Mouse (Mus musculus) left cerebral cortex, postnatal 4 days (tissue): ENCODE measurements around the gene 4930447C04Rik. TPM values are rescaled to one million over a fixed set of nuclear protein-coding genes. Genes with fewer than 3 reads are reported as not detected.

Source experiments
- DNase-seq: peaks from one replicate; pipeline ENCODE4 v3.0.0-alpha.2; 2022
- intact Hi-C: fragments of 180-260 bp; cut with DNase I; formaldehyde crosslinking; loops from one replicate; pipeline ENCODE4 v1.15.1; 2025
- total RNA-seq, 2 experiments: library from RNA; stranded (reverse); gene quantifications; 2 replicates each; pipeline ENCODE4 v1.2.3; 2021

Gene 4930447C04Rik
- 1 to 10 TPM; 5.8 to 7.8 TPM for total RNA-seq

DNA sequence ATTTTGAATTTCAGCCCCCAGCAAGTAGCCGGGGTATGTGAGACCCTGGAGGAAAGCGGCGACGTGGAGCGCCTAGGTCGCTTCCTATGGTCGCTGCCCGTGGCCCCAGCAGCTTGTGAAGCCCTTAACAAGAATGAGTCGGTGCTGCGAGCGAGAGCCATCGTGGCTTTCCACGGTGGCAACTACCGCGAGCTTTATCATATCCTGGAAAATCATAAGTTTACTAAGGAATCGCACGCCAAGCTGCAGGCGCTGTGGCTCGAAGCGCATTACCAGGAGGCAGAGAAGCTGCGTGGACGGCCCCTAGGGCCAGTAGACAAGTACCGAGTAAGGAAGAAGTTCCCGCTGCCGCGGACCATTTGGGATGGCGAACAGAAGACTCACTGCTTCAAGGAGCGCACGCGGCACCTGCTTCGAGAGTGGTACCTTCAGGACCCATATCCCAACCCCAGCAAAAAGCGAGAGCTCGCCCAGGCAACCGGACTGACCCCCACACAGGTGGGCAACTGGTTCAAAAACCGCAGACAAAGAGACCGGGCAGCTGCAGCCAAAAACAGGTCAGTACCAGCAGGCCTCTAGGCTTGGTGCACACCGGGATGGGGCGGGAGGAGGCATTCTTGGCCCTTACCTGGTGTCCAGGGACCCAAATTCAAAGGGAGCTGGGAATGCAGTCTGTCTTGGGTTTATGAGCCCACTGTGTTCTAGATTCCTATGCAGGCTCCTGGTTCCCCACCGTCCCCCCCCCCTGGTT, at the start of gene 4930447C04Rik:
Gene 4930447C04Rik (minus strand): TSS at position 704 of the 751 bp plus-strand sequence.
- DNase-seq, result no peak
- intact Hi-C loops, result no loop called here

DNA sequence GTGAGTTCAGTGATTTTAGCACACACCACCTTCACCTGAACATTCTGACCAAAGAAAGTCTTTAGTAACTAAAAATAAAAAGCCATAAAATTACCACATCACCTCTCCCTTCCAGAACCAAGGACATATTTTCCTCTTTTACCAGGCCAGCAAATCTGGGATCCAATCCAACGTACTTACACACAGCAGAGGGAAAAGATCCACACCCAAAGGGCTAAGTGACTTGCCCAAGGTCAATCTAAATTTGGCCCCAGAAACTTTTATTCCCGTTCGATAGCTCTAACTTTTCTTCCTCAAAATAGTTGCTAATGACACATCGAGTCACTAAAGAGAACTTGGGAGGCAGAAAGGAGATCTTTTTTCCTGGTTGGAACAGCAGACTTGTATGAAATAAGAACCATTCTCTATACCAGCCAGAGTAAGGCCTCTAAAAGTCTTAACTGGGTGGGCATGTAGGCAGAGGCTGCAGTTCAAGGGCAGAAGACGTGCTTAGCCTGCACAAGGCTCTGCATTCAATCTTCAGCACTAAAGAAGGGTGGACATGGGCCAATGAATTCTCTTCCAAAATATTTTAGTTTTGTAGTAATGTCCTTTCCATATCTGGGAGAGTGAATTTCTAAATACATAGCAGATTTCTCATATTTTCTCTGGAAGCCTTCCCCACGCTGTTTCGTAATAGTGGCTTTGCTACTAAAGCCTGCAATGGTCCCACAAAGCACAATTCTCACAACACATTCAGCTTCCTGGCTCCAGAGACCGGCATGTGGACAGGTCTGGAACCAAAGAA, 42.7 kb upstream of the 4930447C04Rik start:
- no peak for DNase-seq
- intact Hi-C loops, result no loop called here

- intact Hi-C loops, result no loop called here
- DNase-seq, result no peak
Observed at GRCm38 (mm10) chr12:72982616-72983015, 42.0 kb upstream of the 4930447C04Rik start.

GRCm38 (mm10) chr12:72979236-72979635, 38.7 kb upstream of the 4930447C04Rik start:
- intact Hi-C loops, result no loop called here
- no peak for DNase-seq

GRCm38 (mm10) chr12:72977851-72978250, 37.3 kb upstream of the 4930447C04Rik start:
- intact Hi-C loops, result loop anchor here (2.0 kb wide), 1 partner anchor 131 kb away; no protein-coding TSS in a partner anchor
- no peak for DNase-seq

GRCm38 (mm10) chr12:72976718-72977117, 36.1 kb upstream of the 4930447C04Rik start:
- intact Hi-C loops, result loop anchor here (2.0 kb wide), 1 partner anchor 130 kb away; no protein-coding TSS in a partner anchor
- peak; percentile 75 for DNase-seq

GRCm38 (mm10) chr12:72976172-72976571, 35.6 kb upstream of the 4930447C04Rik start:
- intact Hi-C loops, result loop anchor here (2.0 kb wide), 1 partner anchor 129 kb away; no protein-coding TSS in a partner anchor
- no peak for DNase-seq

DNA sequence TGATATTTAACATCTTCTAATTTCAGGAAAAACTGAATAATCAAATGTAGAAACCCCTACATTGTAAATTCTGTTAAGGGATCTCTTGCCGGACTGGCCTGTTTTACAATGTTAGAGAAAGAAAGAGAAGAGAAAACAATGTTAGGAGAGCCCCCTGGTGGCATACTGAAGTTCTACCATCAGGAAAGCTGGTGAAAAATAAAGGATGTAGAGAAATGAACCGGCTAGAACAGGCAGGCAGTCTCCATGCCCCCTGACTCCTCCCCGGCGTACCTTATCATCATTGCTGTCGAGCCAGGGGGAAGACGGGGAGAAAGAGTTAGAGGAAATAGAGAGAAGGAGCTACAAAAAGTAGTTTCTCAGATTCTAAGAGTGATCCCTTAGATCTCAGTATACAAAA, 32.6 kb upstream of the 4930447C04Rik start:
- intact Hi-C loops, result no loop called here

DNA sequence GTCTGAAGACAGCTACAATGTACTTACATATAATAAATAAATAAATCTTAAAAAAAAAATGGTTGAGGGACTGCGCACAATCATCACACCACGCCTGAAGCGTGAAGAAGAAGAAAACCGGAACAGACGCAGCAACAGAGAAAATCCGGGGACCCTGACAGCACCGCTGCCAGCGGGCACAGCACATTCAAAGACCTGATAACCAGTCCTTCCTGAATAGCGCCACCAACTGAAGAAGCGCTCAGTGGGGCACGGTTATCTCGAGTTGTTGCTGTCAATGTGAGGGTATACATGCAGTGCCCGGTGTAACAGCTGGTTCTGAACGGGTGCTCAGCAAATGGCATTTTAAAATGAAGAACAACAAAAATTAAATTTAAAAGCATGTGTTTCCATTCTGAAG, 30.0 kb upstream of the 4930447C04Rik start:
- DNase-seq, result no peak
- intact Hi-C loops, result no loop called here

More for the DNA sequence above, 32.6 kb upstream of the 4930447C04Rik start:
- peak; percentile 52 for DNase-seq

- no peak for DNase-seq
- intact Hi-C loops, result no loop called here
Observed at GRCm38 (mm10) chr12:72967541-72967940, 27.0 kb upstream of the 4930447C04Rik start.

- DNase-seq, result no peak
- intact Hi-C loops, result no loop called here
Observed at GRCm38 (mm10) chr12:72962761-72963160, 22.2 kb upstream of the 4930447C04Rik start.

GRCm38 (mm10) chr12:72958446-72958845, 17.9 kb upstream of the 4930447C04Rik start:
- DNase-seq, result peak; percentile 47

GRCm38 (mm10) chr12:72957829-72958424, 17.4 kb upstream of the 4930447C04Rik start:
- intact Hi-C loops, result no loop called here
- DNase-seq, result no peak

More at GRCm38 (mm10) chr12:72958446-72958845, 17.9 kb upstream of the 4930447C04Rik start:
- intact Hi-C loops, result no loop called here

DNA sequence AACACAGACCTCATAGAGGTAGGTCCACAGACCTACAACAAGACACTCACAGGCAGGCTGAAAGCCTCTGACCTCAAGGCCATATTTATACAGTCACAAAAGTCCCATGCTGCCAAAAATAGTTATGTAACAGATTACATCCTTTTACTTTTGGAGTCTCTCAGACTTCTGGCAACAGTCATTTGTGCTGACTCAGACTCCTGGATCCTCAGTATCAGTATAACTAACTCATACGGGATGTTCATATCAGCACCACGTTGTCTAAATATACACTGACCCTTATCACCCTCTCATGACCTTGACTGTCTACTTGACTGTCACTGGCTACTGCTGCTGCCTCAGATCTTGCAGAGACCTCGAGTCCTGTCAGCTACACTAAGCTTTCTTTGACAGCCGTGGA, 14.3 kb upstream of the 4930447C04Rik start:
- intact Hi-C loops, result no loop called here

DNA sequence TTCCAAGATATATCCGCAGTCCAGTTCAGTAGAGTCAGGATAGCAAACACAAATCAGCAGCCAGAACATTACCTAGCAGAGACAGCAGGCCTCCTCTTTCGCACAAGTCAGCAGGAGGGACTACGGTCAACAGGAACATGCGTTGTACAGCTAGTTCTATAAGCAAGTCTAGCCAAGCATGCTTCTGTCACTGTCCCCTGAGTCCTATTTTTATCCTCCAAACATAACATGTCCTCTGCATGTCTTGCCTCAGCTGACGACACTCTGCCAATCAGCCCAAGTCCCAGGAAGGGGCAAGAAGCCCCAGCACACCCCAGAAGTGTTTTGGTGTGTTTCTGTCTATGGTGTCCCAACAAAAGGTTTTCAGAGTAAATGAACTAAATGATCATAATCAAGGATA, 13.3 kb upstream of the 4930447C04Rik start:
- no peak for DNase-seq
- intact Hi-C loops, result no loop called here

More for the DNA sequence above, 14.3 kb upstream of the 4930447C04Rik start:
- no peak for DNase-seq

DNA sequence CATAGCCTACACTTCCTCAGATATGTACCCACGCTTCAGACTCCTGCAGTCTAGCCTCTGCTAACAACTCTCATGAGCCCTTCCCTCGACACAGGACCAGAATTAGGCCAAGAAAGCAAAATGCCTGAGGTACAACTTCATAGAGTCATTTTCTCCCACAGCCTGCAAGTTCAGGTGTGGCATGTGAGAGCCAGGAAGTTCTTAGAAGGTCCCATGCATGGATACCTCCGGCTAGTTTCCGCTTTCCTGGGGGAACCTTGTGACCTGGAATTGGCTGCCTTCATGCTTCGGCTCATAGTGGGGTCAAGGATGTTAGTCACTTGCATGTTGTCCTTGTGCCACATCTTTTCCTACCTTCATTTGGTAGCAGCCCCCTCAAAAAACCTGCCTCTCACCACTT, 12.5 kb upstream of the 4930447C04Rik start:
- no peak for DNase-seq
- intact Hi-C loops, result no loop called here

- intact Hi-C loops, result loop anchor here (5.0 kb wide), 1 partner anchor 95 kb away; no protein-coding TSS in a partner anchor
- DNase-seq, result no peak
Observed at GRCm38 (mm10) chr12:72947335-72947734, 6.8 kb upstream of the 4930447C04Rik start.

GRCm38 (mm10) chr12:72946805-72947204, 6.2 kb upstream of the 4930447C04Rik start:
- DNase-seq, result no peak
- intact Hi-C loops, result loop anchor here (5.0 kb wide), 1 partner anchor 95 kb away; no protein-coding TSS in a partner anchor

- DNase-seq, result no peak
- intact Hi-C loops, result loop anchor here (5.0 kb wide), 1 partner anchor 96 kb away; no protein-coding TSS in a partner anchor
Observed at GRCm38 (mm10) chr12:72946064-72946395, 5.5 kb upstream of the 4930447C04Rik start.

DNA sequence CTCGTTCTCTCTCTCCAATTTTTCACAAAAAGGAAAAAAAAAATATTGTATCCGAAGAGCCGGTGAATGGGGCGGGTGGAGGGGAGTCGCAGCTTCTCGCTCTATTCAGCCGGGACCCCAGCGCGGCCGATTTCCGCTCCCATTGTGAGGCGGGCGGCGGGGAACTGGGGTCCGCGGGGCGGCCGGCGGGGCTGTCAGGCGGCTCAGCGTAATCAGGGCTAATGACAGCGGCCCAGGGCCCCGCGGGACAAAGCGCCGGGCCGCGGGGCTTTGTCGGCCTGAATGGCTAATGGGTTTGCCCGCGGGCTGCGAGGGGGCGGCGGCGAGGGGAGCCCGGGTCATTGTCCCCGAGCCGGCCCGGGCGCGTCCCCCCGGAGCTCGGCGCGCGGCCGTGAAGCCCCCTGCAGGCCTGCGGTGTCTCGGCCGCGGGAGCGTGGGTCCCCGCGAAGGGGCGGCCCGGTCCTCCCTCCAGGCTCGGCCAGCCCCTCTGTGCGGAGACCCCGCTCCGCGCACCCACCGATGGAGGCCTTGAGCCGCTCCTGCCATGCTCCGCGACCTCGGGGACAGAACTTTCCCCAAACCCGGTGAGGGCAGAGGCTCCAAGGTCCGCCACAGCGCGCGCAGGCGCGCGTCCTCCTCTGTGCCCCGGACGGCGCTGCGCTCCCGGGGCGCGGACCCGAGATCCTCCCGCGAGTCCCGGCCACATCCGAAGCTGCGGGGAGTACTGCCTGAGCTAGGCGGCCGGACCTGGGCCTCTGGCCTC, 4.9 kb upstream of the 4930447C04Rik start:
- DNase-seq, result peak; percentile 13
- intact Hi-C loops, result loop anchor here (5.0 kb wide), 1 partner anchor 97 kb away; no protein-coding TSS in a partner anchor
